Mouse (Mus musculus): ENCODE measurements around the gene Dlgap5. TPM values are rescaled to one million over a fixed set of nuclear protein-coding genes. Genes with fewer than 3 reads are reported as not detected.

The Dlgap5 gene
- polyA plus RNA-seq, 1 experiment = 2.5 TPM

- 12% methylated on average over 7 of the region's 7 CpGs for WGBS
- Histone ChIP-seq H3K4me3 (ENCODE audit: low read depth, low read length) (no peak overlapping the region), H3K4me1 (ENCODE audit: control insufficient read depth, insufficient read depth, insufficient read length, low read length) (peaks cover 49% of the 10 kb centered on the region), H3K36me3 (ENCODE audit: control insufficient read depth, insufficient read depth, low read length) (no peaks in the 10 kb centered on the region), H3K27me3 (ENCODE audit: control insufficient read depth, insufficient read depth, low read length) (no peaks in the 10 kb centered on the region), H3K27ac (ENCODE audit: insufficient read depth, low read depth, low read length) (peak overlapping the region; percentile 98)
- no peak for TF ChIP-seq CTCF (IDR thresholded peaks at IDR 0.05; ENCODE audit: extremely low read depth, insufficient read length, insufficient replicate concordance, low read depth, low read length)
- no peak for TF ChIP-seq POLR2A (IDR thresholded peaks at IDR 0.05; ENCODE audit: low read depth, low read length)
These were observed 51.3 kb downstream of the Dlgap5 start for GRCm38 (mm10) chr14:47366881-47367321.

- Histone ChIP-seq H3K36me3 (ENCODE audit: control insufficient read depth, insufficient read depth, low read length) (no peaks in the 10 kb centered on the region), H3K27ac (ENCODE audit: insufficient read depth, low read depth, low read length) (peak overlapping the region; percentile 98), H3K27me3 (ENCODE audit: control insufficient read depth, insufficient read depth, low read length) (no peaks in the 10 kb centered on the region), H3K4me1 (ENCODE audit: control insufficient read depth, insufficient read depth, insufficient read length, low read length) (peaks cover 38% of the 10 kb centered on the region; the same call in 1 of the 2 replicates), H3K4me3 (ENCODE audit: low read depth, low read length) (peak overlapping the region; percentile 8; the same call in 1 of the 2 replicates)
- WGBS = 12% methylated on average over 21 of the region's 21 CpGs
- peak; percentile 9; the same call in 1 of the 2 replicates for TF ChIP-seq POLR2A (IDR thresholded peaks at IDR 0.05; ENCODE audit: low read depth, low read length)
- no peak for TF ChIP-seq CTCF (IDR thresholded peaks at IDR 0.05; ENCODE audit: extremely low read depth, insufficient read length, insufficient replicate concordance, low read depth, low read length)
These were observed 53.3 kb downstream of the Dlgap5 start for GRCm38 (mm10) chr14:47364742-47365449.

- Histone ChIP-seq H3K4me1 (ENCODE audit: control insufficient read depth, insufficient read depth, insufficient read length, low read length) (peaks cover 25% of the 10 kb centered on the region; the same call in 1 of the 2 replicates), H3K36me3 (ENCODE audit: control insufficient read depth, insufficient read depth, low read length) (no peaks in the 10 kb centered on the region), H3K4me3 (ENCODE audit: low read depth, low read length) (no peak overlapping the region), H3K27me3 (ENCODE audit: control insufficient read depth, insufficient read depth, low read length) (no peaks in the 10 kb centered on the region), H3K27ac (ENCODE audit: insufficient read depth, low read depth, low read length) (peak overlapping the region; percentile 23)
- 79% methylated on average over 9 of the region's 9 CpGs for WGBS
- TF ChIP-seq CTCF (IDR thresholded peaks at IDR 0.05; ENCODE audit: extremely low read depth, insufficient read length, insufficient replicate concordance, low read depth, low read length) (no peak), POLR2A (IDR thresholded peaks at IDR 0.05; ENCODE audit: low read depth, low read length) (no peak)
These were observed 56.3 kb downstream of the Dlgap5 start for GRCm38 (mm10) chr14:47361899-47362298.

- Histone ChIP-seq H3K27me3 (ENCODE audit: control insufficient read depth, insufficient read depth, low read length) (no peaks in the 10 kb centered on the region), H3K4me3 (ENCODE audit: low read depth, low read length) (no peak overlapping the region), H3K36me3 (ENCODE audit: control insufficient read depth, insufficient read depth, low read length) (no peaks in the 10 kb centered on the region), H3K27ac (ENCODE audit: insufficient read depth, low read depth, low read length) (peak overlapping the region; percentile 23), H3K4me1 (ENCODE audit: control insufficient read depth, insufficient read depth, insufficient read length, low read length) (peaks cover 20% of the 10 kb centered on the region; the same call in 1 of the 2 replicates)
- TF ChIP-seq POLR2A (IDR thresholded peaks at IDR 0.05; ENCODE audit: low read depth, low read length) (no peak), CTCF (IDR thresholded peaks at IDR 0.05; ENCODE audit: extremely low read depth, insufficient read length, insufficient replicate concordance, low read depth, low read length) (no peak)
- 84% methylated on average over 2 of the region's 2 CpGs for WGBS
These were observed 56.8 kb downstream of the Dlgap5 start for GRCm38 (mm10) chr14:47361418-47361817.

GRCm38 (mm10) chr14:47359610-47360009 lies 58.6 kb downstream of the Dlgap5 start:
- H3K4me1 ChIP-seq (ENCODE audit: control insufficient read depth, insufficient read depth, insufficient read length, low read length) = peaks cover 15% of the 10 kb centered on the region; the same call in 1 of the 2 replicates
- no peaks in the 10 kb centered on the region for H3K27me3 ChIP-seq (ENCODE audit: control insufficient read depth, insufficient read depth, low read length)
- TF ChIP-seq CTCF (IDR thresholded peaks at IDR 0.05; ENCODE audit: extremely low read depth, insufficient read length, insufficient replicate concordance, low read depth, low read length) (no peak), POLR2A (IDR thresholded peaks at IDR 0.05; ENCODE audit: low read depth, low read length) (no peak)
- 49% methylated on average over 3 of the region's 3 CpGs for WGBS
- no peak overlapping the region for H3K4me3 ChIP-seq (ENCODE audit: low read depth, low read length)
- H3K27ac ChIP-seq (ENCODE audit: insufficient read depth, low read depth, low read length) = no peak overlapping the region
- no peaks in the 10 kb centered on the region for H3K36me3 ChIP-seq (ENCODE audit: control insufficient read depth, insufficient read depth, low read length)

- WGBS = 83% methylated on average over 3 of the region's 3 CpGs
These were observed 61.6 kb downstream of the Dlgap5 start for GRCm38 (mm10) chr14:47356622-47357021.

GRCm38 (mm10) chr14:47354948-47355347 lies 63.3 kb downstream of the Dlgap5 start:
- Histone ChIP-seq H3K4me1 (ENCODE audit: control insufficient read depth, insufficient read depth, insufficient read length, low read length) (peaks cover 19% of the 10 kb centered on the region; the same call in 1 of the 2 replicates), H3K27ac (ENCODE audit: insufficient read depth, low read depth, low read length) (peak overlapping the region; percentile 32; the same call in 1 of the 2 replicates), H3K4me3 (ENCODE audit: low read depth, low read length) (no peak overlapping the region), H3K27me3 (ENCODE audit: control insufficient read depth, insufficient read depth, low read length) (no peaks in the 10 kb centered on the region), H3K36me3 (ENCODE audit: control insufficient read depth, insufficient read depth, low read length) (no peaks in the 10 kb centered on the region)
- 30% methylated on average over 5 of the region's 5 CpGs for whole genome bisulfite sequencing
- TF ChIP-seq CTCF (IDR thresholded peaks at IDR 0.05; ENCODE audit: extremely low read depth, insufficient read length, insufficient replicate concordance, low read depth, low read length) (no peak), POLR2A (IDR thresholded peaks at IDR 0.05; ENCODE audit: low read depth, low read length) (no peak)

More at GRCm38 (mm10) chr14:47356622-47357021, 61.6 kb downstream of the Dlgap5 start:
- H3K4me3 ChIP-seq (ENCODE audit: low read depth, low read length) = no peak overlapping the region
- H3K4me1 ChIP-seq (ENCODE audit: control insufficient read depth, insufficient read depth, insufficient read length, low read length) = peaks cover 21% of the 10 kb centered on the region; the same call in 1 of the 2 replicates
- no peaks in the 10 kb centered on the region for H3K36me3 ChIP-seq (ENCODE audit: control insufficient read depth, insufficient read depth, low read length)
- H3K27ac ChIP-seq (ENCODE audit: insufficient read depth, low read depth, low read length) = no peak overlapping the region
- no peak for TF ChIP-seq POLR2A (IDR thresholded peaks at IDR 0.05; ENCODE audit: low read depth, low read length)
- no peaks in the 10 kb centered on the region for H3K27me3 ChIP-seq (ENCODE audit: control insufficient read depth, insufficient read depth, low read length)
